Mouse (Mus musculus) heart, embryonic 10.5 days (tissue): ENCODE results near the gene Stard3nl. TPM values are rescaled to one million over a fixed set of nuclear protein-coding genes. Genes with fewer than 3 reads are reported as not detected.

Experiments
- DNase-seq: peaks from one replicate; pipeline ENCODE4 v3.0.0-alpha.2; 2017; ENCODE audit warnings: low spot score
- H3K27ac ChIP-seq: fragments of 300-500 bp; sonication (generic); 2 replicates; pipeline ENCODE4 v1.5.1; 2016; ENCODE audit warnings: mild to moderate bottlenecking
- H3K27me3 ChIP-seq: fragments of 300-500 bp; sonication (generic); 2 replicates; pipeline ENCODE4 v1.6.1; 2016; ENCODE audit warnings: mild to moderate bottlenecking; ENCODE audit not compliant: poor library complexity, insufficient read depth, severe bottlenecking
- H3K36me3 ChIP-seq: fragments of 300-500 bp; sonication (generic); 2 replicates; pipeline ENCODE4 v1.6.1; 2016; ENCODE audit warnings: mild to moderate bottlenecking, moderate library complexity
- H3K4me1 ChIP-seq: fragments of 300-500 bp; sonication (generic); 2 replicates; pipeline ENCODE4 v1.6.1; 2016; ENCODE audit warnings: mild to moderate bottlenecking
- H3K4me3 ChIP-seq: fragments of 300-500 bp; sonication (generic); 2 replicates; pipeline ENCODE4 v1.5.1; 2016; ENCODE audit warnings: mild to moderate bottlenecking, moderate library complexity
- H3K9me3 ChIP-seq: fragments of 300-500 bp; sonication (generic); 2 replicates; pipeline ENCODE4 v1.6.1; 2016; ENCODE audit warnings: mild to moderate bottlenecking, moderate library complexity
- WGBS: fragments of 180-500 bp; shearing (Covaris S2); methylation state at CpG from one replicate; pipeline ENCODE4 v1.1.7; 2016; 5-methylcytosine and 5-hydroxymethylcytosine counted together
- polyA plus RNA-seq: library from polyadenylated mRNA; unstranded; fragments of >200 nt; fragmentation: Nextera tagmentation; extraction: Ambion mirVana; gene quantifications from 2 replicates; pipeline ENCODE4 v1.2.1, GENCODE M21; 2016

Stard3nl gene
- polyA plus RNA-seq: 100 and 105 TPM in 2 replicates

- H3K4me1 ChIP-seq: peaks cover 15% of the 10 kb centered on the region
- no peaks in the 10 kb centered on the region for H3K9me3 ChIP-seq
- no peaks in the 10 kb centered on the region for H3K27me3 ChIP-seq
- peak within 1 kb of the TSS; percentile 98 for H3K27ac ChIP-seq
- DNase-seq: peak; percentile 99
- H3K4me3 ChIP-seq: peak within 1 kb of the TSS; percentile 97
- 1% methylated on average over 37 of the region's 37 CpGs for WGBS
- H3K36me3 ChIP-seq: no peaks in the 10 kb centered on the region
Observed at GRCm38 (mm10) chr13:19395688-19396354, at the start of gene Stard3nl. Stard3nl (minus strand) TSS chr13:19395795.

- Histone ChIP-seq H3K36me3 (no peaks in the 10 kb centered on the region), H3K27me3 (no peaks in the 10 kb centered on the region), H3K4me3 (no peak overlapping the region), H3K9me3 (peaks cover 2% of the 10 kb centered on the region; the same call in 1 of the 2 replicates), H3K27ac (no peak overlapping the region), H3K4me1 (no peaks in the 10 kb centered on the region)
- 71% methylated on average over 10 of the region's 10 CpGs for WGBS
- no peak for DNase-seq
Observed at GRCm38 (mm10) chr13:19438040-19438439, 42.4 kb upstream of the Stard3nl start.

- WGBS: 36% methylated on average over 4 of the region's 4 CpGs
- peaks cover 9% of the 10 kb centered on the region; the same call in 1 of the 2 replicates for H3K4me1 ChIP-seq
- no peaks in the 10 kb centered on the region for H3K27me3 ChIP-seq
Observed at GRCm38 (mm10) chr13:19429812-19430370, 34.3 kb upstream of the Stard3nl start.

DNA sequence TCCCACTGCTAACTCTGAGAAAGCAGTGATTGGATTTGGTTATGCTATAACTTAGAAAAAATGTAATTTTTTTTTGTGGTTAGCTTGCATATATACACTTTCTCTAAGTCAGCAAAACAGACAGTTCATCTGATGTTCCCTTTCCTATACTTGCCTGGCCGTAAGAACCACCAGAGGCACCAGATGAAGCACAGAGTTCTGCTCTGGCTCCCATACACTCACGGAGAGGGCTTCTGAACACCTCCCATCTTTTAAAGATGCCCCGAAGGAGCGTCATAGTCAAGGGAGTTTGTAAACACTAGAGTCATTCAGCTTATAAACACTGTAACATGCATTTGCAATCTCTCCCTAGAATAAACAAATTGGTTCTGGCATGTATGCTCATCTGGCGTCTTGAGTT is 32.5 kb upstream of the Stard3nl start:
- no peak for DNase-seq
- H3K4me1 ChIP-seq: peaks cover 9% of the 10 kb centered on the region; the same call in 1 of the 2 replicates
- no peak overlapping the region for H3K27ac ChIP-seq
- no peaks in the 10 kb centered on the region for H3K27me3 ChIP-seq
- no peaks in the 10 kb centered on the region for H3K9me3 ChIP-seq
- 76% methylated on average over 5 of the region's 5 CpGs for WGBS
- no peaks in the 10 kb centered on the region for H3K36me3 ChIP-seq
- H3K4me3 ChIP-seq: no peak overlapping the region

More at GRCm38 (mm10) chr13:19429812-19430370, 34.3 kb upstream of the Stard3nl start:
- H3K9me3 ChIP-seq: no peaks in the 10 kb centered on the region
- H3K36me3 ChIP-seq: no peaks in the 10 kb centered on the region
- no peak overlapping the region for H3K4me3 ChIP-seq
- H3K27ac ChIP-seq: peak overlapping the region; percentile 62; the same call in 1 of the 2 replicates
- DNase-seq: no peak

- Histone ChIP-seq H3K9me3 (no peaks in the 10 kb centered on the region), H3K4me3 (no peak overlapping the region), H3K27ac (no peak overlapping the region), H3K4me1 (peaks cover under 1% of the 10 kb centered on the region; the same call in 1 of the 2 replicates), H3K27me3 (no peaks in the 10 kb centered on the region), H3K36me3 (no peaks in the 10 kb centered on the region)
- no peak for DNase-seq
- 76% methylated on average over 4 of the region's 4 CpGs for WGBS
Observed at GRCm38 (mm10) chr13:19424563-19424962, 29.0 kb upstream of the Stard3nl start.

DNA sequence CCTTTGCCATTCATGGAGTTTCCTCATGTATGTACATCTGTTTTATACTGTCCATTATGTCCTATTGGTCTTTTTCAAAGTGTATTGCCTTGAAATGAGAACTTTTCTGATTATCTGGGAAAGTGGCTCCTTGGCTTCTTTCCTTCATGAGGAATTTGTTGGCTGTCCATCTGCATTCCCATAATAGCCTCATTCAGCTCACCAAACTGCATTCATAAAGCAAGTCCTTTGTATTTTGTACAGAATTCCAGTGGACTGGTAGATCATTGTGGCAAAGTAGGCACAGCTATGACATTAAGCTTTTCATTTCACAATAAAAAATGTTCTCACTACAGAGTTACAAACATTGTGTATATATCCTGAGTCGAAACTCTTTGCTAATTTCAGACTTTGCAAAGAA is 26.9 kb upstream of the Stard3nl start:
- Histone ChIP-seq H3K27me3 (no peaks in the 10 kb centered on the region), H3K4me3 (no peak overlapping the region), H3K4me1 (no peaks in the 10 kb centered on the region), H3K9me3 (no peaks in the 10 kb centered on the region), H3K27ac (no peak overlapping the region), H3K36me3 (no peaks in the 10 kb centered on the region)
- DNase-seq: no peak
- 77% methylated on average over 1 of the region's 1 CpGs for WGBS

GRCm38 (mm10) chr13:19417885-19418521 is 22.4 kb upstream of the Stard3nl start:
- DNase-seq: no peak
- H3K4me3 ChIP-seq: no peak overlapping the region
- H3K9me3 ChIP-seq: no peaks in the 10 kb centered on the region
- H3K27me3 ChIP-seq: no peaks in the 10 kb centered on the region
- WGBS: 74% methylated on average over 4 of the region's 4 CpGs
- no peak overlapping the region for H3K27ac ChIP-seq
- no peaks in the 10 kb centered on the region for H3K36me3 ChIP-seq
- no peaks in the 10 kb centered on the region for H3K4me1 ChIP-seq

DNA sequence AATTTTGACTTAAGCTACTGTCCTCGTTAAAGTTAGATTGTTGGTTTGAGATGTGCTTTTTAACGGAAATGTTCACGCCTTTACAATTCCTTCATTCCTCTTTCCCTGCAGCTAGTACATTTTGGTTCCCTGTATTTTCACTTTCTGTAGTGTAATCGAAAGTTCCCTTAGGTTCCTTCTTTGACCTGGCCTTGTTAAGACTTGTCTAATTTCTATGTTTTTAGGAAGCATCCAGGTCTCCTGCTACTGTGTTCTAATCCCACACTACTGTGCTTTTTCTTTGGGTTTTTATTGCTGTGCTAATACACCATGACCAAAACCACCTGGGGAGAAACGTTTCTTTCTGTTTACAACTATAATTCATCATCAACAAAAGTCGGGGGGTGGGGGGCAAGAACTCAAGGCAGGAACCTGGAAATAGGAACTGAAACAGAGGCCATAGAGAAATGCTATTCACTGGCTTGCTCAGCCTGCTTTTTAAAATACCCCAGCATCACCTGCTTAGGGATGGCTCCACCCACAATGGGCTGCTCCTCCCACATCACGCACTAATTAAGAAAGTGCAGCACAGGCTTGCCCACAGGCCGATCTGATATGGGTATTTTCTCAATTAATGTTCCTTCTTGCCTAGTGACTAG is 20.4 kb upstream of the Stard3nl start:
- no peak for DNase-seq
- no peak overlapping the region for H3K4me3 ChIP-seq
- no peaks in the 10 kb centered on the region for H3K4me1 ChIP-seq
- H3K27ac ChIP-seq: no peak overlapping the region
- no peaks in the 10 kb centered on the region for H3K36me3 ChIP-seq
- H3K27me3 ChIP-seq: no peaks in the 10 kb centered on the region
- 72% methylated on average over 8 of the region's 8 CpGs for WGBS
- no peaks in the 10 kb centered on the region for H3K9me3 ChIP-seq

GRCm38 (mm10) chr13:19415337-19415736 is 19.7 kb upstream of the Stard3nl start:
- WGBS: 79% methylated on average over 1 of the region's 1 CpGs
- no peak for DNase-seq
- Histone ChIP-seq H3K4me1 (no peaks in the 10 kb centered on the region), H3K9me3 (no peaks in the 10 kb centered on the region), H3K4me3 (no peak overlapping the region), H3K36me3 (no peaks in the 10 kb centered on the region), H3K27me3 (no peaks in the 10 kb centered on the region), H3K27ac (no peak overlapping the region)

DNA sequence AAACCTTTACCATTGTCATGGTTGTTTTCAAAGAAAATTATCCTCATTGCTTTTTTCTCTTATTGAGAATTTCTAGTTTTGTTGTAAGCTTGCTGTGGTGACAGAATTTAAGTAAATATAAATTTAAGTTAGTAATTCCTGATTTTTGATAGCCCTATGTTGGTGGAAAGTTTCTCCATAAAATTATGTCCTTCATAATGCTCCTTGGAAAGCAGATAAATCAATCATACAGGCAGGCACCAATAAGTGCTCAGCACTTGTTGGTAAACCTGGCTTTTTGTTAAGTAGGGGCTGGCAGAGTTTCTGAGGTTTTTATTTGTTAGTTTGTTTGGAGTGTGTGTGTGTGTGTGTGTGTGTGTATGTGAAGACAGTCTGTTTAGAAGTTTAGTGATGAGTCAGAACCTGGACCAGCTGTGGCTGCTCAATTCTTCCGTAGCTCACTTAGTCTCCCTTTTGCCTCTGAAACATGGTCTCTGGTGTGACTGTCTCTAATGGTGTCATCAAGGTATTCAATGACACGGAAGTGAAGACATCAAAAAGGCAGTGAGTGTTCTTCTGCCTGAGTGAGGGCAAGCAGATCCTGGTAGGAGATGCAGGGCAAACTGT is 16.8 kb upstream of the Stard3nl start:
- 71% methylated on average over 2 of the region's 2 CpGs for WGBS
- Histone ChIP-seq H3K9me3 (no peaks in the 10 kb centered on the region), H3K27ac (no peak overlapping the region), H3K27me3 (no peaks in the 10 kb centered on the region), H3K4me3 (no peak overlapping the region), H3K4me1 (no peaks in the 10 kb centered on the region), H3K36me3 (no peaks in the 10 kb centered on the region)
- DNase-seq: no peak

- Histone ChIP-seq H3K27me3 (no peaks in the 10 kb centered on the region), H3K9me3 (no peaks in the 10 kb centered on the region), H3K36me3 (no peaks in the 10 kb centered on the region), H3K4me1 (no peaks in the 10 kb centered on the region), H3K27ac (no peak overlapping the region), H3K4me3 (no peak overlapping the region)
- WGBS: 70% methylated on average over 5 of the region's 5 CpGs
- DNase-seq: no peak
Observed at GRCm38 (mm10) chr13:19411886-19412285, 16.3 kb upstream of the Stard3nl start.

- WGBS: 77% methylated on average over 4 of the region's 4 CpGs
- no peaks in the 10 kb centered on the region for H3K9me3 ChIP-seq
- no peak overlapping the region for H3K27ac ChIP-seq
Observed at GRCm38 (mm10) chr13:19410694-19411093, 15.1 kb upstream of the Stard3nl start.

More at GRCm38 (mm10) chr13:19410694-19411093, 15.1 kb upstream of the Stard3nl start:
- Histone ChIP-seq H3K36me3 (no peaks in the 10 kb centered on the region), H3K4me1 (no peaks in the 10 kb centered on the region), H3K4me3 (no peak overlapping the region), H3K27me3 (no peaks in the 10 kb centered on the region)
- no peak for DNase-seq
